Mouse (Mus musculus) T-helper 1 cell (primary cell): ENCODE results near the gene Ssx9.
"Not testable (repeated sequence)": the region's sequence is repeated elsewhere in the genome, so short reads cannot be mapped to it uniquely, and the experiment has no call there.

ENCODE experiments used
- in situ Hi-C: fragments of 300-600 bp; cut with MboI, MseI; formaldehyde crosslinking; loops from one replicate; pipeline ENCODE4 v1.15.1; 2025; ENCODE audit warnings: high pct_unique_total_duplicates

The Ssx9 gene

DNA sequence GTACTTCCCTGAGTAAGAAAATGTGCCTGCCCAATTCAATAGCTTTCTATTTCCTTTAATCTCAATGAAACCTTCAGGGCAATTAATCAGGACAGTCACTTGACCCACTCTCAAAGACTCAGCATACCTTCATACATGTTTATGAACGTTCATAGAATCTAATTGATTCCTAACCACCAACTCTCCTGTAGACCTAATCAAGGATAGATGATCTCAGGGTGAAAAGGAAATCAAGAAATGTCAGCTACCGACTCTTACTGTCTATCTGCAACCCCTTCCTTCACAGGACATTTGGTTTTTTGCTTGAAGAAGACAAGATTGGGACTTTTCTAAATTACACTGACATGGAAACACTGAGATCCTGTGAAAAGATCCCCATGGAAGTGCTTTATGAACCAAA, at the start of gene Ssx9:
Gene Ssx9 (plus strand): TSS at position 301 of the 400 bp plus-strand sequence.
- in situ Hi-C loops, result not testable (repeated sequence)

DNA sequence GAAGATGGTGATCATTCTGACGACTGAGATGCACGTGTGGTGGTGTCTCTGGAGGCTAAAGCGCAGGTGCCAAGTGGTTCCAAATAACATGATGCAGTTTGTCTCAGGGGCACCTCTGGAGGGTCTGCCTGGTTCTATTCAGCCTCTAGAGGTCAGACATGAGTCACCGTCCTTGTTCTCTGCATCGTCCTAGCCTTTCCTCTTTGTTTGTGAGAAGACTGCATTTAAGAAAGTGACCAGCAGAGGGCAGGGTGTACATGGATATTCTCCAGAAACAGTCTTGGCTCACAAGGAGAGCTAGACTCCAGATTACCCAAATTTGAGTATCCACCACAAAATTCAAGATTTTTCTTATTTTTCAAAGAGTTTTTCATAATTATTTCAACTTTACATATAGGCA, 15.3 kb upstream of the Ssx9 start:
- in situ Hi-C loops, result no loop called here

DNA sequence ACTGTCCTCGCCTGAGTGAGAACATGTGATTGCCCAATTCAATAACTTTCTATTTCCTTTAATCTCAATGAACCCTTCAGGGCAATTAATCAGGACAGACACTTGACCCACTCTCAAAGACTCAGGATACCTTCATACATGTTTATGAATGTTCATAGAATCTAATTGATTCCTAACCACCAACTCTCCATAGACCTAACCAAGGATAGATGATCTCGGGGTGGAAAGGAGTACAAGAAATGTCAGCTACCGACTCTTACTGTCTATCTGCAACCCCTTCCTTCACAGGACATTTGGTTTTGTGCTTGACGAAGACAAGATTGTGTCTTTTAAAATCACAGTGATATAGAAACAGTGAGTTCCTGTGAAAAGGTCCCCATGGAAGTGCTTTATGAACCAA, 55.2 kb downstream of the Ssx9 start, which contains the start of gene Ssxb5:
Gene Ssxb5 (plus strand): TSS at position 301 of the 400 bp plus-strand sequence.
- in situ Hi-C loops, result loop anchor here (10.0 kb wide), 1 partner anchor 1531 kb away; no protein-coding TSS in a partner anchor
